Mouse (Mus musculus) kidney, adult 2 months (tissue): ENCODE measurements around the gene Abhd12b. TPM values are rescaled to one million over a fixed set of nuclear protein-coding genes. Genes with fewer than 3 reads are reported as not detected.

Source experiments
- DNase-seq: peaks from one replicate; pipeline ENCODE4 v3.0.0; 2021
- H3K27ac ChIP-seq: fragments of 200-500 bp; 2 replicates; pipeline ENCODE4 v1.5.1; 2012; ENCODE audit warnings: low read depth, low read length, control low read depth, inconsistent platforms; ENCODE audit not compliant: insufficient read depth
- H3K27me3 ChIP-seq: fragments of 200-500 bp; replicated peaks from 2 replicates; pipeline ENCODE4 v1.6.1; 2012; ENCODE audit warnings: mild to moderate bottlenecking, moderate library complexity, low read length, inconsistent platforms; ENCODE audit not compliant: control insufficient read depth, insufficient read depth
- H3K36me3 ChIP-seq: fragments of 200-500 bp; 2 replicates; pipeline ENCODE4 v1.6.1; 2012; ENCODE audit warnings: mild to moderate bottlenecking, moderate library complexity, low read length, inconsistent platforms; ENCODE audit not compliant: control insufficient read depth, insufficient read depth
- H3K4me1 ChIP-seq: fragments of 200-500 bp; 2 replicates; pipeline ENCODE4 v1.6.1; 2011; ENCODE audit warnings: low read length; ENCODE audit not compliant: control insufficient read depth, insufficient read depth
- H3K4me3 ChIP-seq: fragments of 200-500 bp; 2 replicates; pipeline ENCODE4 v1.5.1; 2011; ENCODE audit warnings: mild to moderate bottlenecking, low read depth, low read length, control low read depth; ENCODE audit not compliant: insufficient read depth
- CTCF ChIP-seq: fragments of 200-500 bp; conservative IDR thresholded peaks from 2 replicates; pipeline ENCODE4 v1.5.1; 2011; ENCODE audit warnings: low read depth, mild to moderate bottlenecking, control low read depth, low read length, moderate library complexity, mixed read lengths; ENCODE audit not compliant: insufficient read depth, insufficient read length
- POLR2A ChIP-seq: fragments of 200-500 bp; IDR thresholded peaks from one replicate; pipeline ENCODE4 v1.6.1; 2011; ENCODE audit warnings: low read depth, low read length, control low read depth
- WGBS: fragments of 180-500 bp; shearing (Covaris S2); methylation state at CpG from one replicate; pipeline ENCODE4 v1.1.7; 2018; 5-methylcytosine and 5-hydroxymethylcytosine counted together
- polyA plus RNA-seq: library from polyadenylated mRNA; depleted of rRNA; stranded (reverse); fragments of >200 nt; gene quantifications from 2 replicates; pipeline ENCODE4 v1.2.3, GENCODE M21; 2012

Abhd12b gene
- polyA plus RNA-seq, 1 experiment, result not detected

DNA sequence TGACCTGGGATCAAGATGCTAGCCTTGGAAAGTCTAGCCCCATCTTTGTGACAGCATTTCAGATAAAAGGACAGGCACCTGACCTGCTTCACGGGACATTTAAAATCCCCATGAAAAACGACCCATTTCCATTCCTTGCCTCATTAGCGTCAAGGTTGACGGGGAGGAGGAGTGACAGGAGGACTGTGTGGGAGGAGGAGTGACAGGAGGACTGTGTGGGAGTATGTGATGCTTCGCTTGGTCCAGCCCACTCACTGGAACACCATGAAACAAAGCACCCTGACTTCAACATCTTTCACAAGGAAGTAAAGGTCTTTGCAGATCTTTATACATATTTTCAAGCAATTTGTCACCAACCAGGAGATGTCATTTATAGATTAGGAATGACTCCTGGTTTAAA is 54.3 kb downstream of the Abhd12b start:
- no peak overlapping the region for H3K4me3 ChIP-seq
- DNase-seq, result no peak
- 47% methylated on average over 5 of the region's 5 CpGs for WGBS
- H3K27ac ChIP-seq, result no peak overlapping the region
- TF ChIP-seq POLR2A, result no peak
- no peak for TF ChIP-seq CTCF
- H3K27me3 ChIP-seq, result no peaks in the 10 kb centered on the region
- no peaks in the 10 kb centered on the region for H3K36me3 ChIP-seq
- no peaks in the 10 kb centered on the region for H3K4me1 ChIP-seq

DNA sequence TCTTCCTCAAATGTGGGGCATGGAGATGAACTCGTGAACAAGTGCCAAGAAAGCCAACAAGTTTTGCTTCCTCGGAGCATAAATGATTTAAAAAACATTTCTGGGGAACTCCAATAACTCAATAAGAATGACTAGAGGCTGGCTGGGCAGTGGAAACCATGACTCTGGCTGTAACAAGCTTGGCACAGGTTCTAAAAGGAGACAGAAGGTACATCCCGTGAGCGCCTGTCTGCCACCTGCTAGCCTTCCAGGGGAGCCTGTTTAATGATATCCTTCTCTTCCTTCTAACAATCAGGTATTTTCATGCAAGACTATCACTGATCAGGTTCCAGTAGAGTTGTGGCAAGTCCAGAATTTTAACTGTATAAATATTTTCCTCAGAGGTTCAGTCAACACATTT is 58.6 kb downstream of the Abhd12b start:
- DNase-seq, result no peak
- H3K4me3 ChIP-seq, result no peak overlapping the region
- H3K27ac ChIP-seq, result no peak overlapping the region
- no peaks in the 10 kb centered on the region for H3K27me3 ChIP-seq
- no peaks in the 10 kb centered on the region for H3K36me3 ChIP-seq
- H3K4me1 ChIP-seq, result no peaks in the 10 kb centered on the region
- WGBS, result 59% methylated on average over 4 of the region's 4 CpGs
- no peak for TF ChIP-seq POLR2A
- TF ChIP-seq CTCF, result no peak

DNA sequence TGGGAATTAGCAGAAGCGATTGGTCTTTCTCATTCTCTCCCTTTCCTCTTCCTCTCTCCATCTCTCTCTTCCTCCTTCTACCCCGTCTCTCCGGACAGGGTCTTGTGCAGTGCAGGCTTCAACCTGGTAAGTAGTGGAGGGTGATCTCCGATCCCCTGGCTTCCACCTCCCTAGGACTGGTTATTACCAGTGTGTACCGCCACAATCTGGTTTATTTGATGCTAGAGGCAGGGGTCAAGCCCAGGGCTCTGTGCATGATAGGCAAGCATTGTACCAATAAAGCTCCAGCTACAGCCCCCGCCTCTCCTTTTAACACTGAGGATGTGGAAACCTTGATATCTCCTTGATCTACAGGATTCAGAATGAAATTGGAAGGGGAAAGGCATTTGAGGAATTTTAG is 59.7 kb downstream of the Abhd12b start:
- no peak overlapping the region for H3K4me3 ChIP-seq
- no peak for DNase-seq
- no peaks in the 10 kb centered on the region for H3K4me1 ChIP-seq
- H3K36me3 ChIP-seq, result no peaks in the 10 kb centered on the region
- H3K27ac ChIP-seq, result no peak overlapping the region
- TF ChIP-seq CTCF, result no peak
- no peak for TF ChIP-seq POLR2A
- H3K27me3 ChIP-seq, result no peaks in the 10 kb centered on the region
- 77% methylated on average over 6 of the region's 6 CpGs for WGBS

DNA sequence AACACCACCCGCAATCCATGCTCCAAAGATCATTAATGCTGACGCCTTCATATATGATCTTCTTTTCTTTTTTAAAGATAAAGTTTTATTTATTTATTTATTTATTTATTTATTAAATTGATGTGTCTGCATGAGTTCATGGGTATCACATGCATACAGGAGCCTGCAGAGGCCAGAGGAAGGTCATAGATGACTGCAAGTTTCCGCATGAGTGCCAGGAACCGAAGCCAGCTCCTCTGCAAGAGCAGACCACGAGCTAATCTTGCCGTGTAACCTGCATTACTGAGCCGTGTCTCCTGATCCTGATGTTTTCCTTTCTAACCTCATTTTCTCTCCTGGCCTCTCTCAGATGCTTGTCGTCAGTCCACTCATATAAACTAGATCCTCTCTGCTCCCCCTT is 60.3 kb downstream of the Abhd12b start:
- no peak for TF ChIP-seq POLR2A
- TF ChIP-seq CTCF, result no peak
- 54% methylated on average over 8 of the region's 8 CpGs for whole genome bisulfite sequencing
- Histone ChIP-seq H3K4me1 (no peaks in the 10 kb centered on the region), H3K4me3 (no peak overlapping the region), H3K27me3 (no peaks in the 10 kb centered on the region), H3K27ac (no peak overlapping the region), H3K36me3 (no peaks in the 10 kb centered on the region)
- peak; percentile 19 for DNase-seq

DNA sequence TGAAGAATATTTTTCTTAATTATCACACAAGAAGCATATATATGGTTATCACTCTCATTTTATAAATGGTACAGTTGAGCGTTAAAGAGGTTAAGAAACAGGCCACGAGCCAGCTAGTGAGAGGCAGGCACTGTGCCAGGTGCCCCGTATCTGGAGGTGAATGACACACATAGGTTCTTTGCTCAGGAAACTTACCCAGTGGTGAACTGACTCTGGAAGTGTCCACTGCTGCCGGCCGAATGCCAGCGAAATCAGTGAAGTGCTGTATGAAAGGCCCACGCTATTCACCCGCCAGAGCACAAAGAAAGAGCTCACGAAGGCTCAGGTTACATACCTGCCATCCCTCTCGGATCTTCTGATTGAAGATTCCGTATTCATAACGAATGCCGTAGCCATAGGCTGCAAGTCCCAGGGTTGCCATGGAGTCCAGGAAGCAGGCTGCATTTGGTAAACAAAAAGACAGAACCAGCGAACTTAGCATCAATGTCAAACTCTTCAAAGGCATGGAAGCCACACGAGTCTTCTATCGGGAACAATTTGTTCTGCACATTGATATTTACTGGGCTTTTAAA is 62.4 kb downstream of the Abhd12b start:
- TF ChIP-seq CTCF, result no peak
- TF ChIP-seq POLR2A, result no peak
- DNase-seq, result peak; percentile 27
- Histone ChIP-seq H3K36me3 (no peaks in the 10 kb centered on the region), H3K27ac (no peak overlapping the region), H3K27me3 (no peaks in the 10 kb centered on the region), H3K4me3 (no peak overlapping the region), H3K4me1 (no peaks in the 10 kb centered on the region)
- 64% methylated on average over 16 of the region's 16 CpGs for WGBS

DNA sequence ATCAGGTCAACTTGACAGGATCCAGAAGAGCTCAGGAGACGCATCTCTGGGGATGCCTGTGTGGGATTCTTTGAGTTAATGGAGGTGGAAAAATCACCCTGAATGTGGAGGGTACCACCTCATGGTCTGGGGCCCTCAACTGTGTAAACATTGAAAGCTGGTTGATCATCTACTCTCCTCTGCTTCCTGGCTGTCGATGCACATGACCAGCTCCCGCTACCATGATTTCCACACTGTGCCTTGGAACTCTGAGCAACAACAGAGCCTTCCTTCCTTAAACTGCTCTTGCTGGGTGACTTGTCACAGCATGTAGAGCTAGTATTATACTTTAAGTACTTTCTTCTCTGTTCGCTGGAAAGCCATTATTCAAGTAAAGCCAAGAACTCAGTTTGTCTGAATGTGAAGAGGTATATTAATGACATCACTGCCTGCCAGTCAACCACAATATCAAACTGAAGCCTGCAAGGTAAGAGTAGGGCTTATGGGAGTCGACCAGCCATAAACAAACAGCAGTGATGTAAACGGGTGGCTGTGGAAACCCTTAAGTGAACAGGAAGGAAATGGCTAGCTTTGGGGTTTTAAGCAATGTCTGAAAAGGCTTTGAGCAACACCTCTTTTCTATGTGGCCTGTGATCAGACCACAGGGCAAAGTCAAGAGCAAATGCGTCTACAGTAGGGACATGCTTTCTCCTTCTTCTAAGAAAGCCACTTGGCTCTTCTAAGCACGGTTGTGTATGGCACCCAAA is 65.0 kb downstream of the Abhd12b start:
- DNase-seq, result no peak
- no peak overlapping the region for H3K27ac ChIP-seq
- 60% methylated on average over 8 of the region's 8 CpGs for WGBS
- no peaks in the 10 kb centered on the region for H3K27me3 ChIP-seq
- no peaks in the 10 kb centered on the region for H3K36me3 ChIP-seq
- no peak for TF ChIP-seq POLR2A
- no peak overlapping the region for H3K4me3 ChIP-seq
- H3K4me1 ChIP-seq, result no peaks in the 10 kb centered on the region; the same call in 1 of the 2 replicates

DNA sequence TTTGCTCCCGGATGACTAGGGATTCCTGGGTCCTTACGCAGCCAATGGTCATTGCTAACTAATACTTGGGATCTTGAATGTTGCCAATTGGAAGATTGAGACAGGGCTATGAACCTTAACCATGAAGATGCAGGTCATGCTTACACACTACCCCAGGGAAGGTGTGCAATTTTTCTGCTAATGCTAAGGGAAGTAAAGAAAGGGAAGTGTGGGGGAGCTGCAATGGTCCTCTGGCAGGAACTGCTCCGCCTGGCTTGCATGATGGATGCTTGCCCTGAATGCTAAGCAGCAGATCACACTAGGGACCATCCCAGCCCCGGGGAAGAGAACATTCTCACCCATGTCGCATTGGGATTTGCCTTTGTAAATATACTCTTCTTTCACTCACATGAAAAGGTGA is 67.5 kb downstream of the Abhd12b start:
- no peaks in the 10 kb centered on the region for H3K36me3 ChIP-seq
- no peaks in the 10 kb centered on the region; the same call in 1 of the 2 replicates for H3K4me1 ChIP-seq
- H3K27me3 ChIP-seq, result no peaks in the 10 kb centered on the region
- no peak overlapping the region for H3K4me3 ChIP-seq
- TF ChIP-seq CTCF, result no peak
- no peak for TF ChIP-seq POLR2A
- 82% methylated on average over 5 of the region's 5 CpGs for WGBS
- DNase-seq, result no peak
- no peak overlapping the region for H3K27ac ChIP-seq

DNA sequence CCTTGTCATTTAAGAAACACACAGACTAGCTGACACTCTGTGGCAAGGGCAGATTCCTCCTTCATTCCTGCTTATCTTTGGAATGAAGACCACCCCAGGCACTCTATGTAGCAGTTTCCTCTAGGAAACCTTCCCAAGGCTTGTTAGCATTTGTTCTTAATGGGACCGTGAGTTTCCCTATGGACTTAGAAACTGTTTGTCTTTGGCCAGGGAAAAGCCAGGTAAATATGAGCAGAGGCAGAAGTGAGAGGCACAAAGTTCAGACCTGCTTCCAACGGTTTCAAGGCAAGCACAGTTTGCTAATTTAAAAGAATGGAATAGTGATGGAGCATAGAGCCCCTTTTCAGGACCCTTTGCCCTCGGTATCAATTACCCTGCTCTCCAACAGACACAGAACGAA is 69.4 kb downstream of the Abhd12b start:
- no peaks in the 10 kb centered on the region for H3K36me3 ChIP-seq
- WGBS, result 55% methylated on average over 4 of the region's 4 CpGs
- TF ChIP-seq POLR2A (no peak), CTCF (no peak)
- H3K27ac ChIP-seq, result peak overlapping the region; percentile 87
- no peak overlapping the region for H3K4me3 ChIP-seq
- DNase-seq, result no peak
- H3K27me3 ChIP-seq, result no peaks in the 10 kb centered on the region
- H3K4me1 ChIP-seq, result no peaks in the 10 kb centered on the region; the same call in 1 of the 2 replicates
